Mouse (Mus musculus) lung, adult 2 months (tissue): ENCODE data around the gene 4931414P19Rik.

ENCODE experiments used
- CTCF ChIP-seq: fragments of 200-500 bp; IDR thresholded peaks from 2 replicates; pipeline ENCODE4 v1.5.1; 2011; ENCODE audit warnings: mild to moderate bottlenecking, low read length, control low read depth; ENCODE audit not compliant: insufficient read depth
- POLR2A ChIP-seq: fragments of 200-500 bp; IDR thresholded peaks from 2 replicates; pipeline ENCODE4 v1.6.1; 2011; ENCODE audit warnings: low read depth, mild to moderate bottlenecking, control low read depth, low read length, borderline replicate concordance; ENCODE audit errors: extremely low read depth

- no peak for TF ChIP-seq CTCF
- no peak for TF ChIP-seq POLR2A
These were observed 13.4 kb downstream of the 4931414P19Rik start for GRCm38 (mm10) chr14:54592319-54592934.
